Mouse (Mus musculus) bone marrow macrophage, adult 2 months (primary cell): ENCODE data around the gene Brd3os.

ENCODE experiments used
- CTCF ChIP-seq: IDR thresholded peaks from 2 replicates; pipeline ENCODE4 v1.5.1; 2012; ENCODE audit warnings: low read depth, mild to moderate bottlenecking, low read length, moderate library complexity
- POLR2A ChIP-seq: IDR thresholded peaks from 2 replicates; pipeline ENCODE4 v1.6.1; 2012; ENCODE audit warnings: mild to moderate bottlenecking, low read depth, low read length, borderline replicate concordance

DNA sequence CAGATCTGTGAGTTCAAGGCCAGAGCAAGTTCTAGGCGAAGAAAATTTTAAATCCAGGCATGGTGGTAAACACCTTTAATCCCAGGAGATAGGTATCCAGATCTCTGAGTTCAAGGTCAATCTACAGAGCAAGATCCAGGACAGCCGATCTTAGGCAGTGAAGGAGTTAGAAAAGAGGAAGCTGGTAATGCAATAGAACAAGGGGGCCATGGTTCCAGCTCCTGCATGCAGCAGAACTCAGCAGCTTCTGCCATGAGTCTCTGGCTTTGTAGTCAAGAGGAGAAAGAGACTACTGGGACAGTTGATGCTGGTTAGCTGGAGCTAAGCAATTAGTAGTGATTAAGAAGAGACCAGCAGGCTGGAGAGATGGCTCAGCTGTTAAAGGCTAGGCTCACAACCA lies 40.6 kb upstream of the Brd3os start:
- TF ChIP-seq CTCF, result no peak
- TF ChIP-seq POLR2A, result no peak
